Mouse (Mus musculus) CH12.LX (cell line): ENCODE results near the gene Gm17364. TPM values are rescaled to one million over a fixed set of nuclear protein-coding genes. Genes with fewer than 3 reads are reported as not detected.

ENCODE experiments used
- DNase-seq: peaks from one replicate; pipeline ENCODE4 v3.0.0-alpha.2; 2013; ENCODE audit errors: extremely low read depth
- H3K27ac ChIP-seq: 2 replicates; pipeline ENCODE4 v1.5.1; 2012; ENCODE audit warnings: low read depth, mild to moderate bottlenecking, control low read depth, moderate library complexity; ENCODE audit not compliant: insufficient read depth
- H3K27me3 ChIP-seq: replicated peaks from 2 replicates; pipeline ENCODE3; 2012; ENCODE audit warnings: inconsistent platforms
- H3K36me3 ChIP-seq, 2 experiments: replicated peaks in 1 of 2; 2 replicates each; pipeline versions ENCODE3 to v1.6.1; 2012; ENCODE audit warnings: inconsistent platforms in 1 of 2, low read length in 1 of 2, mild to moderate bottlenecking in 1 of 2, mixed read lengths in 1 of 2, moderate library complexity in 1 of 2; ENCODE audit not compliant: control insufficient read depth in 1 of 2, insufficient read depth in 1 of 2
- H3K4me1 ChIP-seq, 2 experiments: 2 replicates each; pipeline ENCODE4 v1.6.1; 2012; ENCODE audit warnings: inconsistent platforms in 1 of 2, moderate library complexity in 1 of 2; ENCODE audit not compliant: insufficient read depth in 2 of 2, control insufficient read depth in 1 of 2
- H3K4me2 ChIP-seq: 2 replicates; pipeline ENCODE4 v1.6.1; 2012; ENCODE audit warnings: low read depth, mild to moderate bottlenecking, control low read depth; ENCODE audit not compliant: poor library complexity, insufficient read depth, severe bottlenecking
- H3K4me3 ChIP-seq, 3 experiments: fragments of 150-350 bp in 1 of 3; sonication (generic) in 1 of 3; replicated peaks in 1 of 3; 2 replicates each; pipeline versions ENCODE3 to v1.5.1; 2011 to 2012; ENCODE audit warnings: low read depth in 2 of 3, low read length in 2 of 3, mild to moderate bottlenecking in 2 of 3, moderate library complexity in 2 of 3, control low read depth in 1 of 3, improper control_type of control experiment in 1 of 3, inconsistent platforms in 1 of 3, mixed read lengths in 1 of 3; ENCODE audit not compliant: poor library complexity in 1 of 3
- H3K79me2 ChIP-seq: replicated peaks from 2 replicates; pipeline ENCODE4 v1.6.1; 2012; ENCODE audit warnings: mild to moderate bottlenecking, moderate library complexity; ENCODE audit not compliant: control insufficient read depth, poor library complexity, insufficient read depth, severe bottlenecking; ENCODE audit errors: extremely low read depth
- H3K9ac ChIP-seq: 2 replicates; pipeline ENCODE4 v1.6.1; 2012; ENCODE audit warnings: low read depth, mild to moderate bottlenecking, control low read depth, moderate library complexity; ENCODE audit not compliant: insufficient read depth
- H3K9me3 ChIP-seq: replicated peaks from 2 replicates; pipeline ENCODE3; 2012; ENCODE audit warnings: low read length, inconsistent platforms, mixed read lengths
- BHLHE40 ChIP-seq: IDR thresholded peaks from 2 replicates; pipeline ENCODE4 v1.6.1; 2011; ENCODE audit warnings: mild to moderate bottlenecking, low read depth, low read length, improper control_type of control experiment
- CHD1 ChIP-seq: IDR thresholded peaks from 2 replicates; pipeline ENCODE4 v1.6.1; 2012; ENCODE audit warnings: low read depth, low read length, improper control_type of control experiment, inconsistent platforms
- ELF1 ChIP-seq: IDR thresholded peaks from 2 replicates; pipeline ENCODE4 v1.6.1; 2014; ENCODE audit warnings: low read depth, mild to moderate bottlenecking, inconsistent platforms, low read length, improper control_type of control experiment
- EP300 ChIP-seq: IDR thresholded peaks from 2 replicates; pipeline ENCODE4 v1.6.1; 2011; ENCODE audit warnings: low read length, improper control_type of control experiment
- ETS1 ChIP-seq: conservative IDR thresholded peaks from 2 replicates; pipeline ENCODE4 v1.6.1; 2012; ENCODE audit warnings: low read depth, mild to moderate bottlenecking, inconsistent platforms, low read length, improper control_type of control experiment, moderate library complexity
- GABPA ChIP-seq: IDR thresholded peaks from 2 replicates; pipeline ENCODE4 v1.6.1; 2012; ENCODE audit warnings: low read depth, low read length, improper control_type of control experiment, inconsistent platforms; ENCODE audit not compliant: insufficient replicate concordance
- IRF4 ChIP-seq: IDR thresholded peaks from 2 replicates; pipeline ENCODE4 v1.6.1; 2014; ENCODE audit warnings: low read depth, mild to moderate bottlenecking, inconsistent platforms, low read length, improper control_type of control experiment
- JUND ChIP-seq: conservative IDR thresholded peaks from 2 replicates; pipeline ENCODE4 v1.6.1; 2011; ENCODE audit warnings: low read depth, low read length, improper control_type of control experiment
- KAT2A ChIP-seq: IDR thresholded peaks from 2 replicates; pipeline ENCODE4 v1.6.1; 2012; ENCODE audit warnings: low read length, improper control_type of control experiment, inconsistent platforms; ENCODE audit not compliant: insufficient replicate concordance
- MAFK ChIP-seq: IDR thresholded peaks from 2 replicates; pipeline ENCODE4 v1.6.1; 2011; ENCODE audit warnings: low read length, improper control_type of control experiment; ENCODE audit not compliant: insufficient replicate concordance
- MAX ChIP-seq: IDR thresholded peaks from 2 replicates; pipeline ENCODE4 v1.6.1; 2011; ENCODE audit warnings: low read length, improper control_type of control experiment
- MYC ChIP-seq: IDR thresholded peaks from 2 replicates; pipeline ENCODE4 v1.6.1; 2011; ENCODE audit warnings: low read depth, mild to moderate bottlenecking, improper control_type of control experiment, low read length
- NELFE ChIP-seq: IDR thresholded peaks from 2 replicates; pipeline ENCODE4 v1.6.1; 2011; ENCODE audit warnings: low read depth, low read length, improper control_type of control experiment
- NRF1 ChIP-seq: IDR thresholded peaks from 2 replicates; pipeline ENCODE4 v1.6.1; 2014; ENCODE audit warnings: low read depth, mild to moderate bottlenecking, inconsistent platforms, low read length, improper control_type of control experiment, moderate library complexity
- PAX5 ChIP-seq: IDR thresholded peaks from 2 replicates; pipeline ENCODE4 v1.6.1; 2012; ENCODE audit warnings: low read length, inconsistent platforms, mixed read lengths
- POLR2AphosphoS2 ChIP-seq: IDR thresholded peaks from 2 replicates; pipeline ENCODE4 v1.6.1; 2011; ENCODE audit warnings: low read depth, low read length, improper control_type of control experiment
- SIN3A ChIP-seq: IDR thresholded peaks from 2 replicates; pipeline ENCODE4 v1.6.1; 2012; ENCODE audit warnings: low read length, improper control_type of control experiment, inconsistent platforms
- SMC3 ChIP-seq: IDR thresholded peaks from 2 replicates; pipeline ENCODE4 v1.6.1; 2011; ENCODE audit warnings: low read depth, low read length, improper control_type of control experiment
- TBP ChIP-seq: conservative IDR thresholded peaks from 2 replicates; pipeline ENCODE4 v1.6.1; 2011; ENCODE audit warnings: low read depth, low read length, improper control_type of control experiment
- UBTF ChIP-seq: IDR thresholded peaks from 2 replicates; pipeline ENCODE4 v1.6.1; 2012; ENCODE audit warnings: low read depth, mild to moderate bottlenecking, inconsistent platforms, low read length, improper control_type of control experiment, moderate library complexity
- ZC3H11A ChIP-seq: IDR thresholded peaks from 2 replicates; pipeline ENCODE4 v1.6.1; 2012; ENCODE audit warnings: low read depth, mild to moderate bottlenecking, inconsistent platforms, low read length, improper control_type of control experiment
- ZMIZ1 ChIP-seq: IDR thresholded peaks from 2 replicates; pipeline ENCODE4 v1.6.1; 2012; ENCODE audit warnings: low read depth, mild to moderate bottlenecking, inconsistent platforms, low read length, improper control_type of control experiment
- ZNF384 ChIP-seq: IDR thresholded peaks from 2 replicates; pipeline ENCODE4 v1.6.1; 2012; ENCODE audit warnings: low read depth, low read length, improper control_type of control experiment, inconsistent platforms
- dilution Hi-C: fragments of 300-500 bp; cut with MboI; formaldehyde crosslinking; loops from 2 replicates; pipeline ENCODE4 v1.14.3; 2020; ENCODE audit warnings: low sequenced_read_pairs; ENCODE audit not compliant: extremely low pct_unique_long_range_greater_than_20kb, extremely low pct_ligation_motif_present
- in situ Hi-C: fragments of 300-500 bp; cut with MboI; formaldehyde crosslinking; loops from 3 replicates; pipeline ENCODE4 v1.14.3; 2019; ENCODE audit warnings: low sequenced_read_pairs, low pct_ligation_motif_present, low pct_unique_long_range_greater_than_20kb, mixed read lengths
- polyA plus RNA-seq: library from polyadenylated mRNA; unstranded; fragments of >175 nt; gene quantifications from 2 replicates; pipeline ENCODE4 v1.2.1, GENCODE M21; 2012; ENCODE audit warnings: low read depth; ENCODE audit not compliant: insufficient read length
- total RNA-seq, 2 experiments: library from RNA; depleted of rRNA; stranded (reverse); fragments of 300-350 nt in 1 of 2; fragments of >200 nt in 1 of 2; gene quantifications; 2 replicates each; pipeline ENCODE4 v1.2.3; 2012 to 2014

Gene Gm17364
- total and polyA plus RNA-seq, 3 experiments: 17.3 TPM; not detected in 2

DNA sequence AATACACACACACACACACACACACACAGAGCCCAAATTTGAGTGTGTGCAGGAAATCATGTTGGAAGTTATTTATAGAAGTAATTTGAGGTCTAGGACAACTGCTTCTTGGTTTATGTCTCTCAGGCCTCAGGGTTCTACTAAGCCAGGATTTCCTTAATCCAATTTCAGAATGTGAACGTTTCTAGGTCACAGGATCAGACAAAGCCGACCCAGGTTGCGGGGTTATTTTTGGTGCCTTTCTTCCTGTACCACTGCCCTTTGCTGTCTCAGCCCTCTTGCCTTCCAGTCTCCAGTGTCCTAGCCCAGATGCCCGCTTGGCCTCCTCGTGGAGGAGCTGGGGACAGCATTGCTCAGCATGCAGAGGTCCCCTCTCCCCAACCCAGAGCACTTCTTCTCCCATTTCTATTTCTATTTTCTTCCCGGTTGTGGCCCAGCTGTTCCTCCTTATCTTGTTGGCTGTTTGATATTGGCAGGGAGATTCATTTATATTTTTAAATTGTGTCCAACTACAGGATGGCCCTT, 29.4 kb downstream of the Gm17364 start:
- DNase-seq: no peak
- no peaks in the 10 kb centered on the region for H3K27me3 ChIP-seq
- dilution Hi-C loops (no loop called here), in situ Hi-C loops (loop anchor here (25.0 kb wide), 1 partner anchor 232 kb away; the partner anchor contains the start of genes Pak1ip1 and Tmem14c)
- H3K4me3 ChIP-seq: no peak overlapping the region
- no peak for TF ChIP-seq ELF1
- no peak for TF ChIP-seq ETS1
- TF ChIP-seq BHLHE40: no peak
- TF ChIP-seq CHD1: no peak
- no peak for TF ChIP-seq ZNF384
- TF ChIP-seq KAT2A: no peak
- TF ChIP-seq IRF4: no peak
- no peak for TF ChIP-seq UBTF
- TF ChIP-seq JUND: no peak
- no peak for TF ChIP-seq GABPA
- TF ChIP-seq MYC: no peak
- no peak for TF ChIP-seq MAFK
- no peak for TF ChIP-seq PAX5
- no peak for TF ChIP-seq EP300
- no peak for TF ChIP-seq TBP
- H3K79me2 ChIP-seq: no peaks in the 10 kb centered on the region
- no peaks in the 10 kb centered on the region for H3K36me3 ChIP-seq
- peaks cover 0 to 34% of the 10 kb centered on the region in 2 experiments; a peak in 2 of 4 replicates for H3K4me1 ChIP-seq
- H3K27ac ChIP-seq: no peak overlapping the region
- H3K9me3 ChIP-seq: peaks cover 5% of the 10 kb centered on the region
- no peak overlapping the region for H3K4me2 ChIP-seq
- H3K9ac ChIP-seq: no peak overlapping the region

DNA sequence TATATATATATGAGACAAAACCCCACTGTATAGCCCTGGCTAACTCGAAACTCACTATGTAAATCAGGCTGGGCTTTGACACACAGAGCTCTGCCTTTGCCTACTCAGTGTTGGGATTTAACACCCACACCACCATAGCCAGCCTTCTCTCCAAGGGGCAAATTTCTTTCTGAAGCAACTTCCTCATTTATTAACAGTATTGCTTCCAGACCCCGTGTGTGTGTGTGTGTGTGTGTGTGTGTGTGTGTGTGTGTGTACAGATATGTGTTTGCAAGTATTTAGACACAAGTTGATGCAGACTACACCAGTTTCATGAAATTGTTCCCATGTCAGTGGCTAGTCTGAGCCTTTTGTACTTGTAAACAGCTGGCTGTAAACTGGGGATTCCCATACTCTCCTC, 32.2 kb downstream of the Gm17364 start:
- in situ Hi-C loops (loop anchor here (25.0 kb wide), 1 partner anchor 229 kb away; the partner anchor contains the start of genes Pak1ip1 and Tmem14c), dilution Hi-C loops (no loop called here)
- Histone ChIP-seq H3K4me2 (0 out of 2 replicates have a peak overlapping the region, but pooled peaks have one; percentile 14), H3K36me3 (no peaks in the 10 kb centered on the region), H3K79me2 (no peaks in the 10 kb centered on the region), H3K4me3 (no peak overlapping the region), H3K9me3 (peaks cover 5% of the 10 kb centered on the region), H3K4me1 (peaks cover 0 to 34% of the 10 kb centered on the region in 2 experiments; a peak in 2 of 4 replicates), H3K9ac (no peak overlapping the region), H3K27me3 (no peaks in the 10 kb centered on the region), H3K27ac (no peak overlapping the region)
- DNase-seq: no peak
- TF ChIP-seq SMC3: no peak
- TF ChIP-seq NELFE: no peak
- no peak for TF ChIP-seq POLR2AphosphoS2
- no peak for TF ChIP-seq MAFK
- TF ChIP-seq ETS1: no peak
- TF ChIP-seq ZC3H11A: no peak
- TF ChIP-seq NRF1: no peak
- no peak for TF ChIP-seq ZMIZ1
- TF ChIP-seq MAX: no peak
- TF ChIP-seq EP300: no peak
- TF ChIP-seq SIN3A: no peak
- TF ChIP-seq ZNF384: no peak
- TF ChIP-seq IRF4: no peak
- TF ChIP-seq BHLHE40: no peak
